Mouse (Mus musculus): Measurements from ENCODE around the gene Cdcp1.

DNA sequence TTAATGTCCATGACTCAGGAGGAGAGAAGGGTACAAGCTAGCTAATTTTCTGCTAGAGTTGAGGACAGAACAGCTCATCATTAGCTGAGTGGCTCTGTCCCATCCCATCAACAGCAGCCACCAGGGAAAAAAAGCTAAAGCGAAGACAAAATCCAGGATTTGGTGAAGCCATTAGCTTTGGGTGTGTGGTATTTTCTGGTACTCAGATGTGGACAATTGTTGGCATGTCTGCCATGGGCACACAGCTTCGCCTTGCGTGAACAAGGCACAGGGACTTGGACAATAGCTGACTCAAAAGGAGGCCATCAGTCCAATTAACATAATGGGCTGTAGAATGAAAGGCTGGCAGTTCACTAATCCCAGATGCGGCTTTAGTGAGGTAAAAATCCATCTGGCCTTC lies 41.5 kb downstream of the Cdcp1 start:
- TF ChIP-seq CTCF (IDR thresholded peaks at IDR 0.05; ENCODE audit: low read depth) (no peak), EP300 (IDR thresholded peaks at IDR 0.05; ENCODE audit: low read depth) (no peak)

Data from liver, embryonic 14.5 days (tissue).